Mouse (Mus musculus) hindbrain, embryonic 14.5 days (tissue): Measurements from ENCODE around the gene Pip5k1c. TPM values are rescaled to one million over a fixed set of nuclear protein-coding genes. Genes with fewer than 3 reads are reported as not detected.

Experiments used
- ATAC-seq: fragments of 200-750 bp; cut with Nextera tagmentation; 2 replicates; pipeline ENCODE4 v1.8.0; 2017; ENCODE audit warnings: moderate number of reproducible peaks, mild to moderate bottlenecking, moderate TSS enrichment, moderate library complexity; ENCODE audit not compliant: low FRiP score
- DNase-seq: peaks from one replicate; pipeline ENCODE4 v3.0.0-alpha.2; 2015; ENCODE audit warnings: low spot score
- H3K27ac ChIP-seq: fragments of 300-500 bp; sonication (generic); 2 replicates; pipeline ENCODE4 v1.5.1; 2014; ENCODE audit warnings: mild to moderate bottlenecking, moderate library complexity
- H3K27me3 ChIP-seq: fragments of 300-500 bp; sonication (generic); 2 replicates; pipeline ENCODE4 v1.6.1; 2014; ENCODE audit warnings: mild to moderate bottlenecking, low read length, mixed read lengths; ENCODE audit not compliant: control insufficient read depth, insufficient read depth
- H3K36me3 ChIP-seq: fragments of 300-500 bp; sonication (generic); replicated peaks from 2 replicates; pipeline ENCODE4 v1.6.1; 2014; ENCODE audit not compliant: control insufficient read depth, insufficient read depth
- H3K4me1 ChIP-seq: fragments of 300-500 bp; sonication (generic); replicated peaks from 2 replicates; pipeline ENCODE4 v1.6.1; 2014; ENCODE audit warnings: antibody characterized with exemption, low read length, mixed read lengths; ENCODE audit not compliant: control insufficient read depth, insufficient read depth
- H3K4me2 ChIP-seq: fragments of 300-500 bp; sonication (generic); replicated peaks from 2 replicates; pipeline ENCODE4 v1.6.1; 2014; ENCODE audit warnings: mild to moderate bottlenecking, moderate library complexity
- H3K4me3 ChIP-seq: fragments of 300-500 bp; sonication (generic); replicated peaks from 2 replicates; pipeline ENCODE4 v1.5.1; 2014; ENCODE audit warnings: mild to moderate bottlenecking, low read length
- H3K9ac ChIP-seq: fragments of 300-500 bp; sonication (generic); 2 replicates; pipeline ENCODE4 v1.6.1; 2014
- H3K9me3 ChIP-seq: fragments of 300-500 bp; sonication (generic); 2 replicates; pipeline ENCODE4 v1.6.1; 2016; ENCODE audit warnings: low read length; ENCODE audit not compliant: control insufficient read depth
- WGBS: fragments of 180-500 bp; shearing (Covaris S2); extraction: QIAGEN DNeasy Blood & Tissue Kit; methylation state at CpG from one replicate; pipeline ENCODE4 v1.1.7; 2014; 5-methylcytosine and 5-hydroxymethylcytosine counted together
- microRNA-seq: library from miRNA; unstranded; fragments of <30 nt; microRNA quantifications from one replicate; pipeline ENCODE4, GENCODE M21; 2016
- polyA plus RNA-seq: library from polyadenylated mRNA; unstranded; fragments of >200 nt; fragmentation: Nextera tagmentation; extraction: Ambion mirVana; gene quantifications from 2 replicates; pipeline ENCODE4 v1.2.1, GENCODE M21; 2014

The Pip5k1c gene
- polyA plus RNA-seq, 1 experiment from 2014 or later, result 137 TPM

DNA sequence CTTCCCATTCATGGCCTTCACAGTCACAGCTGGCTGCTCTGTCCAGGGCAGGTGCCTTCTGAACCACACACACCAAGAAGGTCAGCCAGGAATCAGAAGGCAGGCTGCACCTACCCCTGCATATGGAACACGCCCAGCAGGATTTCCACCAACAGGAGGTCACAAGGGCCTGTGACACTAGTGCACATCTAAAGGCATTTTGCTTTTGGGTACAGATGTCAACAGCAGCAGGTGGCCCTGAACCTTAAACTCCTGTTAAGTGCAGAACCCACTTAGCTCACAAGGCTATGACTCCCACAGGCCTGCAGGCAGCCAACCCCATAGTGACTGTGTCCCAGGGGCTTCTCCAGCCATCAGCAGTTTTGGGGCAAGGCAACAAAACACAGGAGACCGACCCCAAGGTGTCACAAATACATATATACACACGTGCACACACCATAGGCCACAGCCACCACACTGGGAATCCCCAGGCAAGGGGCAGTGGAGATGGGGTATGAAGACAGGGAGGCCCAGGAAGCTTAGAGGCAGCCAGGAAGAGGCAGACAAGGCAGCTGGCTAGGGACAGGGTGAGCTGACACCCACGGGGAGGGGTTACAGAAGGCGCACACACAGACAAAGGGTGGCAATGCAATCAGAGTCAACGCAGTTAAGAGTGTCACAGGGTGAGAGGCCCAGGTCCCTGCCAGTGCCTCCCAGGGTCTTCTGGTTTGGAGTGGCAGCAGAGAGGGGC, 73.9 kb downstream of the Pip5k1c start:
- no peak overlapping the region for H3K4me3 ChIP-seq
- H3K27ac ChIP-seq, result no peak overlapping the region
- H3K27me3 ChIP-seq, result peaks cover 21% of the 10 kb centered on the region
- peaks cover 18% of the 10 kb centered on the region for H3K4me1 ChIP-seq
- peaks cover 56% of the 10 kb centered on the region for H3K36me3 ChIP-seq
- DNase-seq (no peak), ATAC-seq (no peak)
- H3K4me2 ChIP-seq, result no peak overlapping the region
- no peaks in the 10 kb centered on the region for H3K9me3 ChIP-seq
- 78% methylated on average over 6 of the region's 6 CpGs for WGBS
- no peak overlapping the region for H3K9ac ChIP-seq

DNA sequence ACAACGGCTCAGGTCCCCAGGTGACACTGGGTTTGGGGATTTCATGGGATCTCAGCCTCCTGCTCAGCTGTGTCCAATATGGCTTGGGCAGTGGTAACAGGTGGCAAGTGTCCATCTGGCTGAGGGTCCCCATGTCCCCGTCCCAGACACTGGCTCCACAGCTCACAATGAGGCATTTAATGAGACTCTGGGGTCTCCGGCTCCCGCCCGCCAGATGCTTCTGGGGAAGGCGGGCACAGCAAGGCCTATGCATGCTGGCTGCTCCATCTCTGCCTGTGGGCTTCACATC, 74.4 kb downstream of the Pip5k1c start:
- peaks cover 56% of the 10 kb centered on the region for H3K36me3 ChIP-seq
- peaks cover 21% of the 10 kb centered on the region for H3K27me3 ChIP-seq
- WGBS, result 59% methylated on average over 6 of the region's 6 CpGs
- no peak overlapping the region for H3K4me2 ChIP-seq
- DNase-seq, result no peak
- no peak overlapping the region for H3K9ac ChIP-seq
- no peak for ATAC-seq
- peaks cover 18% of the 10 kb centered on the region for H3K4me1 ChIP-seq
- no peak overlapping the region for H3K4me3 ChIP-seq
- no peaks in the 10 kb centered on the region for H3K9me3 ChIP-seq
- H3K27ac ChIP-seq, result no peak overlapping the region

Small RNA genes within 50 kb of the gene (microRNA-seq; reads per million reads assigned to microRNA genes)
- 14.2 reads per million, percentile 33 among the genes with 10 or more reads in this experiment for gene Mir3057

Other genes starting within 250 kb of the Pip5k1c start
- 260 and 276 TPM in 2 replicates for gene Sgta, start 232.8 kb upstream of the Pip5k1c start, polyA plus RNA-seq
- 35.9 and 37.2 TPM in 2 replicates for gene Thop1, start 222.9 kb upstream of the Pip5k1c start, polyA plus RNA-seq
- 0.09 and 0.32 TPM in 2 replicates for gene Creb3l3, start 194.1 kb upstream of the Pip5k1c start, polyA plus RNA-seq
- gene Map2k2, start 187.0 kb upstream of the Pip5k1c start, polyA plus RNA-seq, result 222 and 230 TPM in 2 replicates
- gene Zbtb7a, start 157.7 kb upstream of the Pip5k1c start, polyA plus RNA-seq, result 12.4 and 14.4 TPM in 2 replicates
- 43.7 and 48.3 TPM in 2 replicates for gene Pias4, start 125.0 kb upstream of the Pip5k1c start, polyA plus RNA-seq
- gene Eef2, start 116.3 kb upstream of the Pip5k1c start, polyA plus RNA-seq, result 413 and 447 TPM in 2 replicates
- 68.2 and 76.7 TPM in 2 replicates for gene Dapk3, start 110.0 kb upstream of the Pip5k1c start, polyA plus RNA-seq
- 0.33 TPM in 1 of 2 replicates, not detected in the other for gene 4930442H23Rik, start 109.1 kb upstream of the Pip5k1c start, polyA plus RNA-seq
- gene Nmrk2, start 90.9 kb upstream of the Pip5k1c start, polyA plus RNA-seq, result 0.14 TPM in 1 of 2 replicates, not detected in the other
- gene Atcay, start 62.1 kb upstream of the Pip5k1c start, polyA plus RNA-seq, result 80.2 and 83.1 TPM in 2 replicates
- gene Zfr2, start 59.8 kb upstream of the Pip5k1c start, polyA plus RNA-seq, result 24.2 and 25.4 TPM in 2 replicates
- 30.2 and 37.0 TPM in 2 replicates for gene Matk, start 40.0 kb upstream of the Pip5k1c start, polyA plus RNA-seq
- 136 and 142 TPM in 2 replicates for gene Mrpl54, start 26.0 kb upstream of the Pip5k1c start, polyA plus RNA-seq
- 26.4 and 31.5 TPM in 2 replicates for gene Apba3, start 26.0 kb upstream of the Pip5k1c start, polyA plus RNA-seq
- gene Tjp3, start 1.4 kb upstream of the Pip5k1c start, polyA plus RNA-seq, result 3.9 and 6.0 TPM in 2 replicates
- 18.7 and 20.6 TPM in 2 replicates for gene Cactin, start 28.1 kb downstream of the Pip5k1c start, polyA plus RNA-seq
- gene Tbxa2r, start 35.8 kb downstream of the Pip5k1c start, polyA plus RNA-seq, result 4.3 and 5.4 TPM in 2 replicates
- gene Gipc3, start 50.3 kb downstream of the Pip5k1c start, polyA plus RNA-seq, result not detected in 2 replicates
- gene Hmg20b, start 57.5 kb downstream of the Pip5k1c start, polyA plus RNA-seq, result 29.0 and 34.0 TPM in 2 replicates
- 7.8 and 10.0 TPM in 2 replicates for gene Mfsd12, start 64.5 kb downstream of the Pip5k1c start, polyA plus RNA-seq
- 0.30 and 0.59 TPM in 2 replicates for gene 4930404N11Rik, start 72.9 kb downstream of the Pip5k1c start, polyA plus RNA-seq
- gene Fzr1, start 85.6 kb downstream of the Pip5k1c start, polyA plus RNA-seq, result 119 and 125 TPM in 2 replicates
- gene Dohh, start 91.5 kb downstream of the Pip5k1c start, polyA plus RNA-seq, result 68.9 TPM in 2 replicates
- gene Gm48551, start 91.5 kb downstream of the Pip5k1c start, polyA plus RNA-seq, result 5.5 and 5.7 TPM in 2 replicates
- gene Gm48552, start 96.0 kb downstream of the Pip5k1c start, polyA plus RNA-seq, result 1.9 and 2.2 TPM in 2 replicates
- gene Smim24, start 100.1 kb downstream of the Pip5k1c start, polyA plus RNA-seq, result 0.84 and 1.3 TPM in 2 replicates
- gene Nfic, start 162.7 kb downstream of the Pip5k1c start, polyA plus RNA-seq, result 17.3 and 25.8 TPM in 2 replicates
- gene Celf5, start 189.7 kb downstream of the Pip5k1c start, polyA plus RNA-seq, result 46.6 and 55.9 TPM in 2 replicates
- gene Ncln, start 203.4 kb downstream of the Pip5k1c start, polyA plus RNA-seq, result 53.8 and 59.0 TPM in 2 replicates
- gene S1pr4, start 207.2 kb downstream of the Pip5k1c start, polyA plus RNA-seq, result 0.70 and 0.81 TPM in 2 replicates
- 1.1 and 1.2 TPM in 2 replicates for gene Gna15, start 231.3 kb downstream of the Pip5k1c start, polyA plus RNA-seq